Mouse (Mus musculus): Measurements from ENCODE around the gene Gm3880. TPM values are rescaled to one million over a fixed set of nuclear protein-coding genes. Genes with fewer than 3 reads are reported as not detected.

Gene Gm3880
- polyA plus RNA-seq, 1 experiment: not detected

GRCm38 (mm10) chrX:102644573-102644951 is 42.2 kb downstream of the Gm3880 start:
- TF ChIP-seq CTCF (IDR thresholded peaks at IDR 0.05; ENCODE audit: control insufficient read depth, insufficient read depth, low read length) (no peak), POLR2A (IDR thresholded peaks at IDR 0.05; ENCODE audit: borderline replicate concordance, control insufficient read depth, low read depth, low read length) (no peak)
- Histone ChIP-seq H3K4me1 (ENCODE audit: control insufficient read depth, insufficient read depth, low read length) (no peaks in the 10 kb centered on the region; the same call in 1 of the 2 replicates), H3K27ac (ENCODE audit: control insufficient read depth, insufficient read depth, low read depth, low read length, poor library complexity) (peak overlapping the region; percentile 38), H3K4me3 (replicated peaks; ENCODE audit: control insufficient read depth, low read depth, low read length) (peak overlapping the region; percentile 59)
- WGBS: 15% methylated on average over 8 of the region's 8 CpGs

DNA sequence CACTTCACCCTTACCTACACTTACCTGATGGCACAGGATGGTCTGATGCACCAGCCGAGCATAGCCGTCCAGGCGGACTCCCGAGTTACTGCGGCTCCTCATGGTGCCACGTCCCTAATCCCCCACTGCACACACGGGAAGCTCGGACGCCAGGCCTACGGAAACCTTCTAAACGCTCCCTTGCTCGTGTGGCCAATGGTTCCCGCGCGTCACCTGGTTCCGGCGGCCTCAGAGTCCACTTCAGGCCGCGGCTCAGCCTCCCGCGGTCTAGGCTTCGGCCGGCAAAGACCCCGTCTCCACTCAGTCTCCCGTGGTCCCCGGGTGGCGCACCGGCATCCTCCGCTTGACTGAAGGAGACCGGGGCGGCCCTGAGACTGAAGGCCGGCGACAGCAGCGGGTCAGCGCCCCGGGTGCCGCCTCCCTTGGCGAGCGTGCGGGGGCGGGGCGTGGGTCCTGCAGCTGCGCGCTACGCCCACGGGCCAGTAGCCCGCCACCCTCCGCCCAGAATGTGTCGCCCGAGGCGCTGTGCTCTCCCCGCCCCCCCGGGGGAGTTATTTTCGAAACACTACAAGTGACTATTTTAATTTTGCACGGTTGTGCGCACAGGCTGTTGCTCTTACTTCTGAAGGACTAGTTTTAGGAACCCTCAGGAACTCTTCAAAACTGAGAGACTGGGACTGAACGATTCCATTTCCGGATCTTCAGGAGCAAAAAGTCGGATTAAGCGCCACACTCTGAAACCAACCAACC is 42.8 kb downstream of the Gm3880 start, which contains the start of gene Phka1:
Gene Phka1 (minus strand): TSS at position 424 of the 750 bp plus-strand sequence.
- no peak for TF ChIP-seq POLR2A (IDR thresholded peaks at IDR 0.05; ENCODE audit: borderline replicate concordance, control insufficient read depth, low read depth, low read length)
- TF ChIP-seq CTCF (IDR thresholded peaks at IDR 0.05; ENCODE audit: control insufficient read depth, insufficient read depth, low read length): no peak
- Histone ChIP-seq H3K4me1 (ENCODE audit: control insufficient read depth, insufficient read depth, low read length) (no peaks in the 10 kb centered on the region; the same call in 1 of the 2 replicates), H3K4me3 (replicated peaks; ENCODE audit: control insufficient read depth, low read depth, low read length) (peak within 1 kb of the TSS; percentile 59), H3K27ac (ENCODE audit: control insufficient read depth, insufficient read depth, low read depth, low read length, poor library complexity) (peak within 1 kb of the TSS; percentile 38)
- 12% methylated on average over 60 of the region's 60 CpGs for WGBS

Other genes with a start within 250 kb of the Gm3880 start
- 8.5 and 10.4 TPM in 2 replicates for gene Hdac8, start 181.6 kb downstream of the Gm3880 start, polyA plus RNA-seq (2011; ENCODE audit: insufficient read depth, insufficient read length, low replicate concordance, missing spikeins)
- 1.5 and 2.2 TPM in 2 replicates for gene Phka1, start 42.7 kb downstream of the Gm3880 start, polyA plus RNA-seq (2011; ENCODE audit: insufficient read depth, insufficient read length, low replicate concordance, missing spikeins)
- not detected in 2 replicates for gene Gm9112, start 20.7 kb upstream of the Gm3880 start, polyA plus RNA-seq (2011; ENCODE audit: insufficient read depth, insufficient read length, low replicate concordance, missing spikeins)
- not detected in 2 replicates for gene Dmrtc1b, start 20.9 kb upstream of the Gm3880 start, polyA plus RNA-seq (2011; ENCODE audit: insufficient read depth, insufficient read length, low replicate concordance, missing spikeins)
- not detected in 2 replicates for gene Dmrtc1c1, start 116.0 kb upstream of the Gm3880 start, polyA plus RNA-seq (2011; ENCODE audit: insufficient read depth, insufficient read length, low replicate concordance, missing spikeins)
- not detected in 2 replicates for gene Dmrtc1c2, start 167.6 kb upstream of the Gm3880 start, polyA plus RNA-seq (2011; ENCODE audit: insufficient read depth, insufficient read length, low replicate concordance, missing spikeins)
- not detected in 2 replicates for gene 1700031F05Rik, start 181.0 kb upstream of the Gm3880 start, polyA plus RNA-seq (2011; ENCODE audit: insufficient read depth, insufficient read length, low replicate concordance, missing spikeins)
- not detected in 2 replicates for gene Dmrtc1a, start 221.7 kb upstream of the Gm3880 start, polyA plus RNA-seq (2011; ENCODE audit: insufficient read depth, insufficient read length, low replicate concordance, missing spikeins)
- not detected in 2 replicates for gene 1700011M02Rik, start 221.9 kb upstream of the Gm3880 start, polyA plus RNA-seq (2011; ENCODE audit: insufficient read depth, insufficient read length, low replicate concordance, missing spikeins)
- not detected in 2 replicates for gene 1700018G05Rik, start 241.4 kb upstream of the Gm3880 start, polyA plus RNA-seq (2011; ENCODE audit: insufficient read depth, insufficient read length, low replicate concordance, missing spikeins)

All from bone marrow, adult 2 months (tissue).